Mouse (Mus musculus): ENCODE results near the gene Homer1.

- no peak for TF ChIP-seq CTCF (IDR thresholded peaks at IDR 0.05; ENCODE audit: low read depth)
- TF ChIP-seq EP300 (optimal IDR thresholded peaks at IDR 0.05) = no peak
Measured at GRCm38 (mm10) chr13:93355279-93355587, 55.8 kb downstream of the Homer1 start.

Measured in stomach, postnatal 0 days (tissue).